ENCODE assay signal across 7 mouse cellular contexts in genomic region chr15:36980238-36980637, GRCm38 (mm10). TPM values are rescaled to one million over a fixed set of nuclear protein-coding genes. Genes with fewer than 3 reads are reported as not detected.
DNase-seq lines count a peak whose midpoint lies in the region; ATAC-seq and TF ChIP-seq lines count a peak whose summit lies in the region.

No protein-coding gene starts in this region.

- H3K27ac ChIP-seq in lung, embryonic 14.5 days (ENCODE audit: low read depth), result no peak overlapping the region
- peak overlapping the region; percentile 39; the same call in 1 of the 2 replicates for H3K27ac ChIP-seq in embryonic facial prominence, embryonic 13.5 days
- no peak overlapping the region for H3K27ac ChIP-seq in intestine, postnatal 0 days (ENCODE audit: low read depth, low read length)
- peak overlapping the region; percentile 83 for H3K27ac ChIP-seq in neural tube, embryonic 15.5 days (replicated peaks)

- 43% methylated on average over 8 of the region's 8 CpGs for WGBS in lung, embryonic 14.5 days
- WGBS in embryonic facial prominence, embryonic 13.5 days, result 44% methylated on average over 8 of the region's 8 CpGs
- WGBS in intestine, postnatal 0 days, result 52% methylated on average over 8 of the region's 8 CpGs
- WGBS in neural tube, embryonic 15.5 days, result 52% methylated on average over 8 of the region's 8 CpGs

- no peaks in the 10 kb centered on the region for H3K36me3 ChIP-seq in lung, embryonic 14.5 days (ENCODE audit: insufficient read depth)
- H3K36me3 ChIP-seq in embryonic facial prominence, embryonic 13.5 days, result no peaks in the 10 kb centered on the region
- no peaks in the 10 kb centered on the region for H3K36me3 ChIP-seq in intestine, postnatal 0 days (ENCODE audit: control insufficient read depth, insufficient read depth)
- H3K36me3 ChIP-seq in neural tube, embryonic 15.5 days, result no peaks in the 10 kb centered on the region

- no peaks in the 10 kb centered on the region for H3K27me3 ChIP-seq in lung, embryonic 14.5 days (ENCODE audit: insufficient read depth, low read length)
- H3K27me3 ChIP-seq in embryonic facial prominence, embryonic 13.5 days, result no peaks in the 10 kb centered on the region
- no peaks in the 10 kb centered on the region for H3K27me3 ChIP-seq in intestine, postnatal 0 days (replicated peaks; ENCODE audit: control insufficient read depth, insufficient read depth, low read length)
- H3K27me3 ChIP-seq in neural tube, embryonic 15.5 days (replicated peaks), result no peaks in the 10 kb centered on the region

- intact Hi-C loops in left cerebral cortex, postnatal 14 days (cut with DNase I), result loop anchor here (10.0 kb wide), 1 partner anchor 255 kb away; no protein-coding TSS in a partner anchor

- ATAC-seq in lung, embryonic 14.5 days (ENCODE audit: insufficient read depth), result peak; percentile 32; the same call in 1 of the 2 replicates
- ATAC-seq in embryonic facial prominence, embryonic 13.5 days (ENCODE audit: insufficient number of reproducible peaks, insufficient read depth, low FRiP score, low TSS enrichment, low read depth), result no peak
- no peak for ATAC-seq in intestine, postnatal 0 days
- peak; percentile 29 for ATAC-seq in neural tube, embryonic 15.5 days (ENCODE audit: low FRiP score)

- no peak for TF ChIP-seq CTCF in lung, embryonic 14.5 days (IDR thresholded peaks at IDR 0.05; ENCODE audit: low read depth)
- no peak for TF ChIP-seq CTCF in intestine, postnatal 0 days (IDR thresholded peaks at IDR 0.05; ENCODE audit: low read depth)

- peak overlapping the region; percentile 34 for H3K4me3 ChIP-seq in lung, embryonic 14.5 days (ENCODE audit: low read depth, low read length)
- peak overlapping the region; percentile 40 for H3K4me3 ChIP-seq in embryonic facial prominence, embryonic 13.5 days
- H3K4me3 ChIP-seq in intestine, postnatal 0 days (ENCODE audit: low read depth, low read length), result peak overlapping the region; percentile 23; the same call in 1 of the 2 replicates
- H3K4me3 ChIP-seq in neural tube, embryonic 15.5 days (replicated peaks), result peak overlapping the region; percentile 41

- H3K9ac ChIP-seq in lung, embryonic 14.5 days, result no peak overlapping the region
- H3K9ac ChIP-seq in embryonic facial prominence, embryonic 13.5 days, result peak overlapping the region; percentile 55
- H3K9ac ChIP-seq in intestine, postnatal 0 days (ENCODE audit: low read depth, low read length), result no peak overlapping the region
- peak overlapping the region; percentile 53 for H3K9ac ChIP-seq in neural tube, embryonic 15.5 days (replicated peaks)

- H3K4me1 ChIP-seq in lung, embryonic 14.5 days (ENCODE audit: insufficient read depth), result peaks cover 3% of the 10 kb centered on the region; the same call in 1 of the 2 replicates
- H3K4me1 ChIP-seq in embryonic facial prominence, embryonic 13.5 days, result peaks cover 25% of the 10 kb centered on the region
- H3K4me1 ChIP-seq in intestine, postnatal 0 days (replicated peaks; ENCODE audit: control insufficient read depth, insufficient read depth, low read length), result 0 out of 2 replicates have a peak, but pooled peaks cover 7% of the 10 kb centered on the region
- H3K4me1 ChIP-seq in neural tube, embryonic 15.5 days, result peaks cover 31% of the 10 kb centered on the region

- peak overlapping the region; percentile 67 for H3K4me2 ChIP-seq in lung, embryonic 14.5 days
- H3K4me2 ChIP-seq in embryonic facial prominence, embryonic 13.5 days, result peak overlapping the region; percentile 61
- peak overlapping the region; percentile 65 for H3K4me2 ChIP-seq in intestine, postnatal 0 days (replicated peaks; ENCODE audit: low read depth)
- H3K4me2 ChIP-seq in neural tube, embryonic 15.5 days, result peak overlapping the region; percentile 59

- peak; percentile 16 for DNase-seq in lung, embryonic 14.5 days
- DNase-seq in lung, postnatal 10 days, result no peak
- DNase-seq in left cerebral cortex, postnatal 14 days (ENCODE audit: low spot score in 2 of 2), result no peak
- DNase-seq in ovary, postnatal 14 days (ENCODE audit: low spot score), result no peak

- no peaks in the 10 kb centered on the region for H3K9me3 ChIP-seq in lung, embryonic 14.5 days (ENCODE audit: low read depth, low read length)
- H3K9me3 ChIP-seq in embryonic facial prominence, embryonic 13.5 days, result no peaks in the 10 kb centered on the region
- H3K9me3 ChIP-seq in intestine, postnatal 0 days (ENCODE audit: control insufficient read depth), result no peaks in the 10 kb centered on the region
- H3K9me3 ChIP-seq in neural tube, embryonic 15.5 days (replicated peaks), result no peaks in the 10 kb centered on the region

RNA-seq across cellular contexts. Expression of gene Zfp706, which starts 27.3 kb away (rescaled TPM):
- 417 and 428 TPM in 2 replicates for polyA plus RNA-seq in lung, embryonic 14.5 days (2014; fragmentation: Nextera tagmentation; extraction: Ambion mirVana)
- polyA plus RNA-seq in embryonic facial prominence, embryonic 13.5 days (2015; fragmentation: Nextera tagmentation; extraction: Ambion mirVana), result 439 and 449 TPM in 2 replicates
- 609 and 618 TPM in 2 replicates for polyA plus RNA-seq in intestine, postnatal 0 days (2015; fragmentation: Nextera tagmentation; extraction: Ambion mirVana)
- polyA plus RNA-seq in neural tube, embryonic 15.5 days (2015; fragmentation: Nextera tagmentation; extraction: Ambion mirVana), result 457 and 498 TPM in 2 replicates
- 100 to 1,000 TPM; 210 to 244 TPM for total RNA-seq in left cerebral cortex, postnatal 14 days (2021)

Comparison
In these comparisons a context has a peak if more than half of its experiments do, and no peak if none do; other contexts are left out.
1. ATAC-seq: peak in lung, embryonic 14.5 days (single experiment) and neural tube, embryonic 15.5 days (single experiment); none in embryonic facial prominence, embryonic 13.5 days (single experiment) and intestine, postnatal 0 days (single experiment).
2. H3K27ac ChIP-seq: peak in embryonic facial prominence, embryonic 13.5 days (single experiment) and neural tube, embryonic 15.5 days (single experiment); none in lung, embryonic 14.5 days (single experiment) and intestine, postnatal 0 days (single experiment).
3. H3K9ac ChIP-seq: peak in embryonic facial prominence, embryonic 13.5 days (single experiment) and neural tube, embryonic 15.5 days (single experiment); none in lung, embryonic 14.5 days (single experiment) and intestine, postnatal 0 days (single experiment).
4. Peak in every context shown above with its lines, with median percentiles within 50 percentile points of each other: H3K4me2 ChIP-seq and H3K4me3 ChIP-seq.